Mouse (Mus musculus): ENCODE results near the gene Dnmt3b.

DNA sequence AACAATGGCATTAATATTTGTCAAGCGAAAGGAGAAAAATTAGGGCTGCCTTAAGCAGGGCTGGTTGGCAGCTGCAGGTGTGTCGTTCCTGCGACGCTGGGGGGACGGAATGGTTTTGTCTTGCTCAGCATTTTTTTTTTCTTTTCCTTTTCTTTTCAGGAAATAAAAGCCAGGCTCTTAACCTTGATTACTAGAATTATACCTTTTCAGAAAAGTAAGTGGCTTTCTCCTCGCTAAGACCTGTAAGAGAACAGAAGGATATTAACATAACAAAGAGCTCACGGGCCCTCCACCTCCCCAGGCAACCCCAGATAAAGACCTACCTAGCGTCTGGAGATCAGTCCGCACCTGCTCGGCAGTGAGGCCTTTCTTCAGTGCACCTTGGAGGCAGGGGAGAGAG, 26.8 kb upstream of the Dnmt3b start:
- TF ChIP-seq POLR2A (IDR thresholded peaks at IDR 0.05; ENCODE audit: low read depth, low read length) (no peak), MXI1 (IDR thresholded peaks at IDR 0.05; ENCODE audit: low read depth, low read length) (no peak), CTCF (conservative IDR thresholded peaks at IDR 0.05 in 1 of 2, IDR thresholded peaks at IDR 0.05 in 1 of 2; ENCODE audit: low read depth in 2 of 2, low read length in 2 of 2) (no peak), MAX (IDR thresholded peaks at IDR 0.05; ENCODE audit: low read length) (no peak), ZNF384 (IDR thresholded peaks at IDR 0.05; ENCODE audit: low read depth, low read length) (no peak), ELF1 (IDR thresholded peaks at IDR 0.05; ENCODE audit: low read depth, low read length) (no peak), GABPA (IDR thresholded peaks at IDR 0.05; ENCODE audit: insufficient replicate concordance, low read depth, low read length) (no peak), JUN (IDR thresholded peaks at IDR 0.05; ENCODE audit: insufficient read depth, low read depth, low read length) (no peak), JUND (conservative IDR thresholded peaks at IDR 0.05; ENCODE audit: low read depth, low read length) (no peak), TBP (conservative IDR thresholded peaks at IDR 0.05; ENCODE audit: low read depth, low read length) (no peak), SMC3 (IDR thresholded peaks at IDR 0.05; ENCODE audit: low read depth, low read length) (no peak), ETS1 (conservative IDR thresholded peaks at IDR 0.05; ENCODE audit: low read depth, low read length) (no peak)
